Mouse (Mus musculus) CH12.LX (cell line): ENCODE data around the gene Gipr.

Experiments used
- CHD1 ChIP-seq: IDR thresholded peaks from 2 replicates; pipeline ENCODE4 v1.6.1; 2012; ENCODE audit warnings: low read depth, low read length, improper control_type of control experiment, inconsistent platforms
- CHD2 ChIP-seq: IDR thresholded peaks from 2 replicates; pipeline ENCODE4 v1.6.1; 2011; ENCODE audit warnings: low read length, improper control_type of control experiment
- CTCF ChIP-seq, 2 experiments: IDR thresholded peaks in 1 of 2; conservative IDR thresholded peaks in 1 of 2; 2 replicates each; pipeline ENCODE4 v1.5.1; 2011 to 2012; ENCODE audit warnings: low read depth in 2 of 2, low read length in 2 of 2, improper control_type of control experiment in 1 of 2, inconsistent platforms in 1 of 2, mild to moderate bottlenecking in 1 of 2, moderate library complexity in 1 of 2
- E2F4 ChIP-seq: IDR thresholded peaks from 2 replicates; pipeline ENCODE4 v1.6.1; 2011; ENCODE audit warnings: low read depth, low read length, improper control_type of control experiment; ENCODE audit not compliant: insufficient replicate concordance
- ELF1 ChIP-seq: IDR thresholded peaks from 2 replicates; pipeline ENCODE4 v1.6.1; 2014; ENCODE audit warnings: low read depth, mild to moderate bottlenecking, inconsistent platforms, low read length, improper control_type of control experiment
- EP300 ChIP-seq: IDR thresholded peaks from 2 replicates; pipeline ENCODE4 v1.6.1; 2011; ENCODE audit warnings: low read length, improper control_type of control experiment
- MYC ChIP-seq: IDR thresholded peaks from 2 replicates; pipeline ENCODE4 v1.6.1; 2011; ENCODE audit warnings: low read depth, mild to moderate bottlenecking, improper control_type of control experiment, low read length
- POLR2A ChIP-seq: IDR thresholded peaks from 2 replicates; pipeline ENCODE4 v1.6.1; 2011; ENCODE audit warnings: low read depth, mild to moderate bottlenecking, improper control_type of control experiment, low read length
- POLR2AphosphoS2 ChIP-seq: IDR thresholded peaks from 2 replicates; pipeline ENCODE4 v1.6.1; 2011; ENCODE audit warnings: low read depth, low read length, improper control_type of control experiment
- TBP ChIP-seq: conservative IDR thresholded peaks from 2 replicates; pipeline ENCODE4 v1.6.1; 2011; ENCODE audit warnings: low read depth, low read length, improper control_type of control experiment
- TCF12 ChIP-seq: IDR thresholded peaks from 2 replicates; pipeline ENCODE4 v1.6.1; 2014; ENCODE audit warnings: low read depth, mild to moderate bottlenecking, inconsistent platforms, low read length, improper control_type of control experiment
- USF2 ChIP-seq: conservative IDR thresholded peaks from 2 replicates; pipeline ENCODE4 v1.6.1; 2011; ENCODE audit warnings: low read depth, low read length, improper control_type of control experiment
- ZC3H11A ChIP-seq: IDR thresholded peaks from 2 replicates; pipeline ENCODE4 v1.6.1; 2012; ENCODE audit warnings: low read depth, mild to moderate bottlenecking, inconsistent platforms, low read length, improper control_type of control experiment
- ZMIZ1 ChIP-seq: IDR thresholded peaks from 2 replicates; pipeline ENCODE4 v1.6.1; 2012; ENCODE audit warnings: low read depth, mild to moderate bottlenecking, inconsistent platforms, low read length, improper control_type of control experiment

DNA sequence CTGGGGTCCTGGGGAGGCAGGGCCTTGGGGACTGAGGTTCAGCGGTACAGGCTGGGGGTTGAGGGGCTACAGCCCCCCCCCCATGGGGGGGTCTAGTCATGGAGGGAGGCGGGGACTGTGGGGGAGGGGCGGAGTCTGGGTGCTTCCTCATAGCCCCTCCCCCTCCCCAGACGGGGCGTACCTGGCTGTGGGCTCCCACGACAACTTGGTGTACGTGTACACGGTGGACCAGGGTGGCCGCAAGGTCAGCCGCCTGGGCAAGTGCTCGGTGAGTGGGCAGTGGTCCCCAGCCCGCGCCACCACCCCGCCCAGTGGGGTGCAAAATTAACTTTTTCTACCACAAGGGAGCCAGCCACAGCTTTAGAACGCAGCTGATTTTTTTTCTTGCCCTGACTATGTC, 35.7 kb upstream of the Gipr start:
- TF ChIP-seq USF2 (no peak), ELF1 (no peak), CHD1 (no peak), ZMIZ1 (no peak), EP300 (no peak), CTCF (conservative IDR thresholded peaks at IDR 0.05 in 1 of 2, IDR thresholded peaks at IDR 0.05 in 1 of 2; ENCODE audit: low read depth in 2 of 2, low read length in 2 of 2) (no peak), TCF12 (no peak), POLR2AphosphoS2 (no peak), MYC (no peak), POLR2A (no peak), TBP (no peak), ZC3H11A (no peak), E2F4 (no peak), CHD2 (0 out of 2 replicates have a peak, but pooled peaks have one; percentile 43)
